ENCODE assay signal across 10 mouse cellular contexts in genomic region chr15:36361522-36362148, GRCm38 (mm10).
DNase-seq lines count a peak whose midpoint lies in the region; ATAC-seq lines count a peak whose summit lies in the region.
"Had no signal": no experiment of that assay in that cellular context is flagged by ENCODE, and none has a peak within 500 bp of the region (broad histone marks: within the 10 kb centered on the region; RNA-seq: fewer than 3 reads in every experiment).

No protein-coding gene starts in this region.

- no peak overlapping the region for H3K27ac ChIP-seq in intestine, embryonic 14.5 days (ENCODE audit: low read depth)
- no peak overlapping the region for H3K27ac ChIP-seq in intestine, embryonic 15.5 days
- peak overlapping the region; percentile 80 for H3K27ac ChIP-seq in liver, embryonic 11.5 days (ENCODE audit: low read depth, low read length)

- peak; percentile 22 for DNase-seq in embryo, embryonic 10.5 days (ENCODE audit: low spot score)
- no peak for DNase-seq in embryo, embryonic 9.5 days (ENCODE audit: extremely low spot score)
- peak; percentile 45 for DNase-seq in intestine, embryonic 14.5 days (ENCODE audit: low spot score)
- DNase-seq in Muller cell, postnatal 12 days (ENCODE audit: inconsistent ontology term), result peak; percentile 92
- DNase-seq in liver, embryonic 11.5 days (ENCODE audit: low spot score), result no peak
- DNase-seq in cerebellum, adult 8-10 months, result no peak
- DNase-seq: kidney, postnatal 25 days; right cerebral cortex, postnatal 4 days had no signal

- no peak overlapping the region for H3K4me2 ChIP-seq in intestine, embryonic 14.5 days (ENCODE audit: low read length)
- H3K4me2 ChIP-seq in intestine, embryonic 15.5 days (replicated peaks), result no peak overlapping the region
- H3K4me2 ChIP-seq in liver, embryonic 11.5 days, result no peak overlapping the region; the same call in 1 of the 2 replicates

- no peak overlapping the region for H3K9ac ChIP-seq in intestine, embryonic 14.5 days (ENCODE audit: low read length)
- no peak overlapping the region for H3K9ac ChIP-seq in intestine, embryonic 15.5 days
- no peak overlapping the region for H3K9ac ChIP-seq in liver, embryonic 11.5 days (ENCODE audit: low read depth, low read length)

- H3K4me1 ChIP-seq in intestine, embryonic 14.5 days (replicated peaks; ENCODE audit: control insufficient read depth, insufficient read depth, low read length), result no peaks in the 10 kb centered on the region; the same call in 1 of the 2 replicates
- H3K4me1 ChIP-seq in intestine, embryonic 15.5 days (replicated peaks), result no peaks in the 10 kb centered on the region; the same call in 1 of the 2 replicates
- peaks cover 14% of the 10 kb centered on the region for H3K4me1 ChIP-seq in liver, embryonic 11.5 days (replicated peaks; ENCODE audit: control insufficient read depth, insufficient read depth, low read length)

- no peak overlapping the region for H3K4me3 ChIP-seq in intestine, embryonic 14.5 days (ENCODE audit: low read depth, low read length)
- H3K4me3 ChIP-seq in intestine, embryonic 15.5 days (replicated peaks), result no peak overlapping the region
- H3K4me3 ChIP-seq in liver, embryonic 11.5 days (ENCODE audit: low read depth, low read length), result no peak overlapping the region

- no peaks in the 10 kb centered on the region for H3K27me3 ChIP-seq in intestine, embryonic 14.5 days (replicated peaks; ENCODE audit: control insufficient read depth, insufficient read depth, low read length)
- H3K27me3 ChIP-seq in intestine, embryonic 15.5 days (replicated peaks), result no peaks in the 10 kb centered on the region
- no peaks in the 10 kb centered on the region for H3K27me3 ChIP-seq in liver, embryonic 11.5 days (replicated peaks; ENCODE audit: control insufficient read depth, insufficient read depth, low read length)

- 61% methylated on average over 7 of the region's 7 CpGs for WGBS in intestine, embryonic 14.5 days
- 60% methylated on average over 7 of the region's 7 CpGs for WGBS in intestine, embryonic 15.5 days
- WGBS in liver, embryonic 11.5 days, result 55% methylated on average over 7 of the region's 7 CpGs

- ATAC-seq in intestine, embryonic 14.5 days (replicated peaks; ENCODE audit: low FRiP score, low TSS enrichment, low read depth), result no peak
- ATAC-seq in intestine, embryonic 15.5 days, result no peak
- ATAC-seq in liver, embryonic 11.5 days (replicated peaks; ENCODE audit: low FRiP score), result no peak
- ATAC-seq in monocyte, adult 5-6 weeks (replicated peaks; ENCODE audit: insufficient number of reproducible peaks, low FRiP score, low TSS enrichment, poor library complexity, severe bottlenecking), result no peak

- H3K9me3 ChIP-seq in intestine, embryonic 14.5 days (ENCODE audit: control insufficient read depth, low read length), result no peaks in the 10 kb centered on the region
- H3K9me3 ChIP-seq in intestine, embryonic 15.5 days, result no peaks in the 10 kb centered on the region
- H3K9me3 ChIP-seq in liver, embryonic 11.5 days (ENCODE audit: control insufficient read depth, low read length), result no peaks in the 10 kb centered on the region

- H3K36me3 ChIP-seq in intestine, embryonic 14.5 days (ENCODE audit: control insufficient read depth, insufficient read depth, low read length), result no peaks in the 10 kb centered on the region
- no peaks in the 10 kb centered on the region for H3K36me3 ChIP-seq in intestine, embryonic 15.5 days
- no peaks in the 10 kb centered on the region for H3K36me3 ChIP-seq in liver, embryonic 11.5 days (ENCODE audit: control insufficient read depth, insufficient read depth, low read length)

Comparison
In these comparisons a context has a peak if more than half of its experiments do, and no peak if none do; other contexts are left out.
1. DNase-seq: peak in embryo, embryonic 10.5 days (single experiment), intestine, embryonic 14.5 days (single experiment) and Muller cell, postnatal 12 days (single experiment); none in embryo, embryonic 9.5 days (single experiment), liver, embryonic 11.5 days (single experiment) and cerebellum, adult 8-10 months (single experiment).